Mouse (Mus musculus) neural tube, embryonic 13.5 days (tissue): ENCODE measurements around the gene Ccdc60. TPM values are rescaled to one million over a fixed set of nuclear protein-coding genes. Genes with fewer than 3 reads are reported as not detected.

Experiments used
- ATAC-seq: fragments of 200-750 bp; cut with Nextera tagmentation; 2 replicates; pipeline ENCODE4 v1.8.0; 2017; ENCODE audit warnings: low read depth, mild to moderate bottlenecking, moderate TSS enrichment, moderate library complexity
- H3K27ac ChIP-seq: fragments of 300-500 bp; sonication (generic); replicated peaks from 2 replicates; pipeline ENCODE4 v1.5.1; 2015; ENCODE audit warnings: moderate library complexity, mild to moderate bottlenecking, inconsistent platforms
- H3K27me3 ChIP-seq: fragments of 300-500 bp; sonication (generic); 2 replicates; pipeline ENCODE4 v1.6.1; 2015; ENCODE audit warnings: mild to moderate bottlenecking, inconsistent platforms
- H3K36me3 ChIP-seq: fragments of 300-500 bp; sonication (generic); 2 replicates; pipeline ENCODE4 v1.6.1; 2015; ENCODE audit warnings: mild to moderate bottlenecking, inconsistent platforms
- H3K4me1 ChIP-seq: fragments of 300-500 bp; sonication (generic); replicated peaks from 2 replicates; pipeline ENCODE4 v1.6.1; 2015; ENCODE audit warnings: inconsistent platforms
- H3K4me2 ChIP-seq: fragments of 300-500 bp; sonication (generic); 2 replicates; pipeline ENCODE4 v1.6.1; 2015; ENCODE audit warnings: inconsistent platforms, mild to moderate bottlenecking, moderate library complexity
- H3K4me3 ChIP-seq: fragments of 300-500 bp; sonication (generic); 2 replicates; pipeline ENCODE4 v1.5.1; 2015; ENCODE audit warnings: mild to moderate bottlenecking, inconsistent platforms
- H3K9ac ChIP-seq: fragments of 300-500 bp; sonication (generic); 2 replicates; pipeline ENCODE4 v1.6.1; 2015; ENCODE audit warnings: moderate library complexity, mild to moderate bottlenecking, inconsistent platforms
- H3K9me3 ChIP-seq: fragments of 300-500 bp; sonication (generic); 2 replicates; pipeline ENCODE4 v1.6.1; 2016; ENCODE audit warnings: inconsistent platforms
- WGBS: fragments of 180-500 bp; shearing (Covaris S2); methylation state at CpG from one replicate; pipeline ENCODE4 v1.1.7; 2015; 5-methylcytosine and 5-hydroxymethylcytosine counted together
- polyA plus RNA-seq: library from polyadenylated mRNA; unstranded; fragments of >200 nt; fragmentation: Nextera tagmentation; extraction: Ambion mirVana; gene quantifications from 2 replicates; pipeline ENCODE4 v1.2.1, GENCODE M21; 2015

Ccdc60 gene
- polyA plus RNA-seq, 1 experiment from 2014 or later = 0.82 TPM

DNA sequence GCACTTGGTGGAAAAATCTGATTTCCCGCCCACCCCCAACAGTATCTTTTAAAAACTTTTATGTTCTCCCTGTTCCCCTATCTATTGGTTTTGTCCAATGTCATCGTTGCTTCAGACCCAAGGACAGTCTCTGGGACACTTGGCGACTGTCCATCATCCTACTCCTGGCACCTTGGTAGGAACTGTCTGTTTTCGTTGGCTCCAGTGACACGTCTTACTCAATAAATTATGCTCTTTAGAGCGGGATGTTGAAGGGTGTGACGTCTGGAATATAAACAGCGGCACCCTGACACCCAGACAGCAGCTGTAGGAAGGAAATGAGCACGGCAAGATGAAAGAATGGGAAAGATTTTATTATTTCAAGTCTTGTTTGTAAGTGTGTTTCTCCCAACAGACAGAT is 12.2 kb upstream of the Ccdc60 start:
- Histone ChIP-seq H3K27me3 (no peaks in the 10 kb centered on the region), H3K36me3 (no peaks in the 10 kb centered on the region), H3K9ac (no peak overlapping the region), H3K27ac (no peak overlapping the region), H3K4me1 (no peaks in the 10 kb centered on the region), H3K4me2 (no peak overlapping the region), H3K4me3 (no peak overlapping the region), H3K9me3 (no peaks in the 10 kb centered on the region)
- WGBS = 59% methylated on average over 9 of the region's 9 CpGs
- no peak for ATAC-seq

DNA sequence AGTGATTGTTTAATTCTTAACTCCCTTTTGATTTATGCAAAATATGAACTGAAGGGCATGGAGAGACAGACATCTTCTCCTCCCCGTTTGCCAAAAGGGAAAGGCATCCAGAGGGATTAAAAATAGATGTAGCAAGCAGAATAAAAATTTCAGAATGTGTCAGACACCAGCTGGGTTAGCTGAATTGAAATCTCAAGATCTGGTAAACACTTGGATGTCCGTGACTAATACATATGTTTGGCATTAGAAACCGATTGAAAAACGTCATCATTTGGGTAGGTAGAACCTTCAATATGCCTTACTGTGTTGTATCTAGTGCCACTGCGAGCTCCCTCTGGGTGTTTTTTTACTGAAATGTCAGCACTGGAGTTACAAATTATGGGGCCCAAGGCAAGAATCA is 4.7 kb upstream of the Ccdc60 start:
- peaks cover 25% of the 10 kb centered on the region for H3K4me1 ChIP-seq
- H3K36me3 ChIP-seq = no peaks in the 10 kb centered on the region
- H3K4me3 ChIP-seq = no peak overlapping the region
- no peak overlapping the region for H3K9ac ChIP-seq
- no peaks in the 10 kb centered on the region for H3K9me3 ChIP-seq
- no peak overlapping the region for H3K4me2 ChIP-seq
- no peak overlapping the region for H3K27ac ChIP-seq
- no peak for ATAC-seq
- H3K27me3 ChIP-seq = no peaks in the 10 kb centered on the region
- WGBS = 87% methylated on average over 5 of the region's 5 CpGs

- peaks cover 5% of the 10 kb centered on the region; the same call in 1 of the 2 replicates for H3K27me3 ChIP-seq
- no peak overlapping the region for H3K4me2 ChIP-seq
- H3K9me3 ChIP-seq = no peaks in the 10 kb centered on the region
- ATAC-seq = no peak
- H3K27ac ChIP-seq = no peak overlapping the region
- H3K4me1 ChIP-seq = peaks cover 37% of the 10 kb centered on the region
- 81% methylated on average over 5 of the region's 5 CpGs for WGBS
- H3K36me3 ChIP-seq = no peaks in the 10 kb centered on the region
- no peak overlapping the region for H3K9ac ChIP-seq
- H3K4me3 ChIP-seq = no peak overlapping the region
These were observed 1.8 kb upstream of the Ccdc60 start for GRCm38 (mm10) chr5:116290584-116290983.

- ATAC-seq = peak; percentile 44
- Histone ChIP-seq H3K4me3 (0 out of 2 replicates have a peak overlapping the region, but pooled peaks have one; percentile 1), H3K27ac (peak overlapping the region; percentile 79), H3K36me3 (no peaks in the 10 kb centered on the region), H3K4me1 (peaks cover 44% of the 10 kb centered on the region), H3K9me3 (no peaks in the 10 kb centered on the region), H3K9ac (peak overlapping the region; percentile 61), H3K27me3 (peaks cover 5% of the 10 kb centered on the region; the same call in 1 of the 2 replicates), H3K4me2 (peak overlapping the region; percentile 45)
- WGBS = under 1% methylated on average over 9 of the region's 9 CpGs
These were observed 1.1 kb upstream of the Ccdc60 start for GRCm38 (mm10) chr5:116289897-116290296.

DNA sequence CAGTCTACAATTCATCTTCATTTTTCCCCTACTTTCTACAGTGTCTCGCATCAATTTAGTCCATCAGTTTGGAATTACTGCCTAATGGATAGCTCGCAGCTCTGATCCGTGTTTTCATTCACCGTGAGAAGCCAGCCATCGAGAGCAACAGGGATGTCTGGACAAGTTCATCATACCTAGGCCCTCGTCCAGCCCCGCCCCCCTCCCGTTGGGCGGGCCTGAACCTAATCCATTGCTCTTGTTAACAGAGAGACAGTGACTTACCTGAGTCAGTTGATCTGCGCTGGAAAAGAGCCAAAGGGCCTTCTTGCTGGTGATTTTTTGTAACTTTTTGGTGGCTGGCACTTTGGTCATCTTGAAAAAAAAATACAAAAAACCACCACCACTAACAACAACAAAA is 602 bp downstream of the Ccdc60 start:
- no peak for ATAC-seq
- no peak overlapping the region for H3K9ac ChIP-seq
- peaks cover 5% of the 10 kb centered on the region; the same call in 1 of the 2 replicates for H3K27me3 ChIP-seq
- no peak overlapping the region for H3K4me3 ChIP-seq
- peak overlapping the region; percentile 45; the same call in 1 of the 2 replicates for H3K4me2 ChIP-seq
- no peaks in the 10 kb centered on the region for H3K9me3 ChIP-seq
- H3K36me3 ChIP-seq = no peaks in the 10 kb centered on the region
- H3K27ac ChIP-seq = no peak overlapping the region
- WGBS = 49% methylated on average over 10 of the region's 10 CpGs
- H3K4me1 ChIP-seq = peaks cover 49% of the 10 kb centered on the region

- H3K4me2 ChIP-seq = peak overlapping the region; percentile 3; the same call in 1 of the 2 replicates
- no peak for ATAC-seq
- 24% methylated on average over 15 of the region's 15 CpGs for WGBS
These were observed 3.1 kb downstream of the Ccdc60 start for GRCm38 (mm10) chr5:116285532-116286176.

DNA sequence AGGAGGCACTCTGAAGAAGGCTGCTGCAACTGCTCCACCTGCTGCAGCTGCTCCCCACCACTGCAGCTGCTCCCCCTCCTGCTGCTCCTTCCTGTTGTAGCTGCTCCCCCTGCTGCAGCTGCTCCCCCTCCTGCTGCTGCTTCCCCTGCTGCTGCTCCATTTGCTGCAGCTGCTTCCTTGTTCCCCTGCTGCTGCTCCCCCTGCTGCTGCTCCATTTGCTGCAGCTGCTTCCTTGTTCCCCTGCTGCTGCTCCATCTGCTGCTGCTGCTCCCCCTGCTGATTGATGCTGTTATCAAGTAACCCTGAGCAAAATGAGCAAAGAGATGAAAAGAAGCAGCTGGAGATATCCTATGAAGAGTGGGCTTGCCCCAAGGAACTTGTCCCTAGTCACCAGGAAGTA is 8.3 kb downstream of the Ccdc60 start:
- H3K9me3 ChIP-seq = no peaks in the 10 kb centered on the region
- no peak overlapping the region for H3K4me3 ChIP-seq
- H3K4me2 ChIP-seq = no peak overlapping the region
- H3K27me3 ChIP-seq = no peaks in the 10 kb centered on the region
- H3K9ac ChIP-seq = no peak overlapping the region
- no peak for ATAC-seq
- no peaks in the 10 kb centered on the region for H3K36me3 ChIP-seq
- H3K27ac ChIP-seq = no peak overlapping the region
- peaks cover 11% of the 10 kb centered on the region for H3K4me1 ChIP-seq

More at GRCm38 (mm10) chr5:116285532-116286176, 3.1 kb downstream of the Ccdc60 start:
- Histone ChIP-seq H3K36me3 (no peaks in the 10 kb centered on the region), H3K9me3 (no peaks in the 10 kb centered on the region), H3K9ac (no peak overlapping the region), H3K4me1 (peaks cover 45% of the 10 kb centered on the region), H3K27ac (no peak overlapping the region), H3K4me3 (no peak overlapping the region), H3K27me3 (peaks cover 5% of the 10 kb centered on the region; the same call in 1 of the 2 replicates)

DNA sequence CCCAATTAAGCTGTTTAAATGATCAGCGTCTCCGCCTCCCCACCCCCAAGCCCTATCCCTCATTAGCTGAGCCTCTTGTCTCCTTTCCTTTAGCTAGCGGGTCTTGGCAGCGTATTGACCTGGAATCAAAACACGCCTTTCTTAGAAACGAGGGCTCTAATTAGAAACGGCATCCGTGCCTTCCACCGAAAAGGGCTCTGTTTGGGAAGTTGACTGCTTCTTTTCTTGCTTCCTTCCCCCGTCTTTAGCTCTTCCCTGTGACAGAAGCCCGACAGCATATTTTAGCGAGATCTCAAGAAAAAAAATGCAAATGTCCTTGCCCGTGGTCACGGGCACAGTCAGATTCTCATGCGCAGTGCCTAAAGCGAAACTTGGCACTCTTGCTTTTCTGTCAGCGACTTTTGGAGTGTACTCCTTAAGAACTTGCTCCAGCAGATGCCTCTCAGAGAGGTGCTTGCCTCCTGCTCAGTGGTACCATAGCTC is 10.3 kb downstream of the Ccdc60 start:
- Histone ChIP-seq H3K4me2 (no peak overlapping the region), H3K4me1 (peaks cover 20% of the 10 kb centered on the region), H3K9me3 (no peaks in the 10 kb centered on the region), H3K27ac (no peak overlapping the region), H3K36me3 (no peaks in the 10 kb centered on the region), H3K27me3 (no peaks in the 10 kb centered on the region), H3K9ac (no peak overlapping the region), H3K4me3 (no peak overlapping the region)
- WGBS = 77% methylated on average over 17 of the region's 17 CpGs
- ATAC-seq = no peak

GRCm38 (mm10) chr5:116277951-116278350 is 10.8 kb downstream of the Ccdc60 start:
- H3K9ac ChIP-seq = no peak overlapping the region
- H3K4me2 ChIP-seq = no peak overlapping the region
- no peaks in the 10 kb centered on the region for H3K27me3 ChIP-seq
- peaks cover 20% of the 10 kb centered on the region for H3K4me1 ChIP-seq
- H3K27ac ChIP-seq = no peak overlapping the region
- no peaks in the 10 kb centered on the region for H3K9me3 ChIP-seq
- 96% methylated on average over 4 of the region's 4 CpGs for WGBS
- no peak for ATAC-seq
- H3K4me3 ChIP-seq = no peak overlapping the region
- H3K36me3 ChIP-seq = no peaks in the 10 kb centered on the region

GRCm38 (mm10) chr5:116274818-116275217 is 14.0 kb downstream of the Ccdc60 start:
- peak; percentile 44 for ATAC-seq
- H3K36me3 ChIP-seq = no peaks in the 10 kb centered on the region
- peak overlapping the region; percentile 31; the same call in 1 of the 2 replicates for H3K9ac ChIP-seq
- H3K4me3 ChIP-seq = no peak overlapping the region
- H3K4me1 ChIP-seq = peaks cover 26% of the 10 kb centered on the region
- no peaks in the 10 kb centered on the region for H3K9me3 ChIP-seq
- 50% methylated on average over 2 of the region's 2 CpGs for WGBS
- no peaks in the 10 kb centered on the region for H3K27me3 ChIP-seq
- H3K27ac ChIP-seq = peak overlapping the region; percentile 82
- H3K4me2 ChIP-seq = no peak overlapping the region

GRCm38 (mm10) chr5:116274365-116274764 is 14.4 kb downstream of the Ccdc60 start:
- H3K9me3 ChIP-seq = no peaks in the 10 kb centered on the region
- H3K27me3 ChIP-seq = no peaks in the 10 kb centered on the region
- H3K9ac ChIP-seq = peak overlapping the region; percentile 31; the same call in 1 of the 2 replicates
- ATAC-seq = peak; percentile 41; the same call in 1 of the 2 replicates
- peak overlapping the region; percentile 82 for H3K27ac ChIP-seq
- 40% methylated on average over 5 of the region's 5 CpGs for WGBS
- H3K4me2 ChIP-seq = no peak overlapping the region
- H3K4me3 ChIP-seq = no peak overlapping the region
- H3K4me1 ChIP-seq = peaks cover 31% of the 10 kb centered on the region
- no peaks in the 10 kb centered on the region for H3K36me3 ChIP-seq

GRCm38 (mm10) chr5:116271511-116272227 is 17.1 kb downstream of the Ccdc60 start:
- no peak for ATAC-seq
- WGBS = 81% methylated on average over 17 of the region's 17 CpGs
- H3K36me3 ChIP-seq = no peaks in the 10 kb centered on the region
- no peaks in the 10 kb centered on the region for H3K27me3 ChIP-seq
- no peak overlapping the region for H3K4me3 ChIP-seq
- no peak overlapping the region for H3K27ac ChIP-seq
- H3K4me2 ChIP-seq = no peak overlapping the region
- H3K4me1 ChIP-seq = peaks cover 36% of the 10 kb centered on the region
- H3K9ac ChIP-seq = no peak overlapping the region
- no peaks in the 10 kb centered on the region for H3K9me3 ChIP-seq
